Comparison of ENCODE assay signal across 24 mouse cellular contexts in genomic region chr11:3722861-3723260, GRCm38 (mm10).
"Had no signal": no experiment of that assay in that cellular context is flagged by ENCODE, and none has a peak within 500 bp of the region (broad histone marks: within the 10 kb centered on the region; RNA-seq: fewer than 3 reads in every experiment).

No protein-coding gene starts in this region.

- H3K9me3 ChIP-seq: kidney, embryonic 15.5 days; limb, embryonic 12.5 days; limb, embryonic 15.5 days; midbrain, embryonic 13.5 days had no signal

- H3K4me2 ChIP-seq: kidney, embryonic 15.5 days; limb, embryonic 12.5 days; limb, embryonic 15.5 days; liver, embryonic 11.5 days; lung, embryonic 14.5 days; midbrain, embryonic 13.5 days had no signal

- H3K9ac ChIP-seq: kidney, embryonic 15.5 days; limb, embryonic 12.5 days; limb, embryonic 15.5 days; liver, embryonic 14.5 days; liver, postnatal 0 days; lung, embryonic 14.5 days; midbrain, embryonic 13.5 days had no signal

- H3K27me3 ChIP-seq: kidney, embryonic 15.5 days; limb, embryonic 12.5 days; limb, embryonic 15.5 days; midbrain, embryonic 13.5 days had no signal

- DNase-seq: kidney, adult 11 months; kidney, adult 8-10 months; kidney, postnatal 10 days; kidney, postnatal 36 days; layer of hippocampus, adult 9-11 months; left cerebral cortex, postnatal 4 days; liver, postnatal 0 days; lung, embryonic 14.5 days; right cerebral cortex, adult 18-20 months; right cerebral cortex, postnatal 14 days; right cerebral cortex, postnatal 4 days; thymus, adult 2 months; thymus, postnatal 14 days; thymus, postnatal 4 days had no signal

- H3K27ac ChIP-seq: kidney, embryonic 15.5 days; limb, embryonic 12.5 days; limb, embryonic 15.5 days; liver, embryonic 14.5 days; macrophage; midbrain, embryonic 13.5 days; stomach, postnatal 0 days had no signal

- H3K36me3 ChIP-seq: kidney, embryonic 15.5 days; limb, embryonic 12.5 days; limb, embryonic 15.5 days; midbrain, embryonic 13.5 days had no signal

- H3K4me3 ChIP-seq: kidney, embryonic 15.5 days; limb, embryonic 12.5 days; limb, embryonic 15.5 days; midbrain, embryonic 13.5 days had no signal

- ATAC-seq: liver, postnatal 0 days; lung, postnatal 0 days; midbrain, embryonic 13.5 days; midbrain, embryonic 16.5 days had no signal

- H3K4me1 ChIP-seq: kidney, embryonic 15.5 days; limb, embryonic 12.5 days had no signal
